Mouse (Mus musculus) testis, adult 2 months (tissue): ENCODE data around the gene Fam189a1.

ENCODE experiments used
- CTCF ChIP-seq: fragments of 200-500 bp; IDR thresholded peaks from 2 replicates; pipeline ENCODE4 v1.5.1; 2012; ENCODE audit warnings: low read depth, mild to moderate bottlenecking, inconsistent platforms, low read length, moderate library complexity; ENCODE audit not compliant: control insufficient read depth, insufficient read depth, insufficient replicate concordance
- POLR2A ChIP-seq: fragments of 200-500 bp; IDR thresholded peaks from 2 replicates; pipeline ENCODE4 v1.6.1; 2012; ENCODE audit warnings: low read depth, mild to moderate bottlenecking, inconsistent platforms, low read length, moderate library complexity; ENCODE audit not compliant: control insufficient read depth

DNA sequence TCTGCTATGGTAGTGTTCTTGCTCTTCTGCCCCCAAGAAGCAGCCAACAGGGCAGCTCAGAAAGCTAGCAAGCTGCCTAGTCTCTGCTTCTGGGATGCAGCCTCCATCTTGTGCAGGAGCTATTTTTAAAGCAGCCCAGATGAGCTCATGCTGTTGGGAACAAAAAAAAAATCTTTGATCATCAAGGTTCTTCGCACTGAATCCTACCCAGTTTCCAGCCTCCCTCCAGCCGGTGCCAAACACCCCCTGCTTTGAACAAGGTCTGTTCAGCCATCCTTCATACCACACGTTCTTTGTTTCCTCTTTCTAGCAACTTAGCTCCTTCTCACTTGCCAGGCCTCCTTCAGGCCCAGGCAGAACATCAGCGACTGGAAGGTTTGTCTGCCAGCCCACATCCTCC, 376.9 kb downstream of the Fam189a1 start:
- no peak for TF ChIP-seq CTCF
- no peak for TF ChIP-seq POLR2A
